Mouse (Mus musculus) brain, embryonic 14.5 days (tissue): Measurements from ENCODE around the gene Arid4b.

Experiments used
- CTCF ChIP-seq: fragments of 200-500 bp; IDR thresholded peaks from 2 replicates; pipeline ENCODE4 v1.5.1; 2012; ENCODE audit warnings: inconsistent platforms, mild to moderate bottlenecking, moderate library complexity, borderline replicate concordance; ENCODE audit not compliant: insufficient read depth, insufficient read length; ENCODE audit errors: extremely low read depth
- POLR2A ChIP-seq: fragments of 200-500 bp; IDR thresholded peaks from 2 replicates; pipeline ENCODE4 v1.6.1; 2012; ENCODE audit warnings: mild to moderate bottlenecking, inconsistent platforms, borderline replicate concordance; ENCODE audit not compliant: poor library complexity, insufficient read depth, insufficient read length, severe bottlenecking; ENCODE audit errors: extremely low read depth

DNA sequence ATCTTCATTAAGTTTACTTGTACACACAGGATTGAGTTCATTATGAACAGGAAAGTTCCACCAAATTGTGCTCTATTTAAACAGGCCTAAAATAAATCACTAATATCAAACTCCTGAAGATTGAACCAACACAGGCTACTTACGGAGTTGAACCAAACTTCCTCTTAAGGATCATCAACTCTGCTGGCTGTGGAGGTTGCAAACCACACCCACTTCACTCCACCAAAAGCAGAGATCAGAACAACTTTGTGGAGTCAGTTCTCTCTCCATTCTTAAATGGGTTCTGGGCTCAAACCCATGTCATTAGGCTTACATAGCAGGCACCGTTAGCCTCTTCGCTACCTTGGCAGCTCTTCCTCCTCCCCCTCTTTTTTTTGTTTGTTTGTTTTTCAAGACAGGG, 44.2 kb upstream of the Arid4b start:
- TF ChIP-seq POLR2A (no peak), CTCF (no peak)
